Comparison of ENCODE assay signal across 18 mouse cellular contexts in the genomic region with DNA sequence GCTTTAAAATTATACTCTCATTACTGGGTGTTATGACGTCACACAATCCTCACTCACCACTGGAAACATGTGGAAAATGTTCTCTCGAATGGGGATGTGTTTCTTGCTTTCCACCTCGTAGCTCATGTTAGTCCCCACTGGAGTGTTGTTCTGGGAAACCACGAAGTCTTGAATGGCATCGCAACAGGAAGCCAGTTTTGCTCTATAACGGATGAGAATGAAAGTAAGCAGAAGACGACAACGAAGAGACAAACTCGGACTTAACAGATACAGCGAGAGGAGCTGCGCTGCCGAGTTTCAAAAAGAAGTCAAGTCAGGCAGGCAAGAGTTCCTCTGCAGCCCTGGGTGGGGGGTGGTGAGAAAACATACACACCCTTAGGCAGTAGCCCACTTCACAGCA.
DNase-seq lines count a peak whose midpoint lies in the region; ATAC-seq lines count a peak whose summit lies in the region.
"Had no signal": no experiment of that assay in that cellular context is flagged by ENCODE, and none has a peak within 500 bp of the region (broad histone marks: within the 10 kb centered on the region; RNA-seq: fewer than 3 reads in every experiment).

No protein-coding gene starts in this region.

- ATAC-seq in megakaryocyte-erythroid progenitor cell, adult 5-6 weeks (replicated peaks; ENCODE audit: low FRiP score, low TSS enrichment, poor library complexity, severe bottlenecking) = peak; percentile 24
- ATAC-seq in kidney, embryonic 15.5 days (replicated peaks; ENCODE audit: low FRiP score) = no peak
- ATAC-seq: forebrain, embryonic 15.5 days; hindbrain, postnatal 0 days had no signal

- 83% methylated on average over 12 of the region's 12 CpGs for WGBS in kidney, embryonic 15.5 days

- H3K9ac ChIP-seq in kidney, embryonic 15.5 days = no peak overlapping the region
- H3K9ac ChIP-seq: embryonic facial prominence, embryonic 13.5 days; forebrain, embryonic 15.5 days had no signal

- H3K4me2 ChIP-seq in kidney, embryonic 15.5 days = no peak overlapping the region
- H3K4me2 ChIP-seq: embryonic facial prominence, embryonic 13.5 days; forebrain, embryonic 15.5 days had no signal

- no peak overlapping the region for H3K4me3 ChIP-seq in kidney, embryonic 15.5 days (replicated peaks)
- H3K4me3 ChIP-seq: embryonic facial prominence, embryonic 13.5 days; forebrain, embryonic 15.5 days; hindbrain, embryonic 10.5 days; limb, embryonic 10.5 days had no signal

- H3K27ac ChIP-seq in kidney, embryonic 15.5 days = no peak overlapping the region
- H3K27ac ChIP-seq: embryonic facial prominence, embryonic 13.5 days; forebrain, embryonic 15.5 days; hindbrain, embryonic 10.5 days; hindbrain, postnatal 0 days; limb, embryonic 10.5 days; stomach, postnatal 0 days had no signal

- H3K36me3 ChIP-seq in kidney, embryonic 15.5 days = no peaks in the 10 kb centered on the region
- H3K36me3 ChIP-seq: embryonic facial prominence, embryonic 13.5 days; forebrain, embryonic 15.5 days; hindbrain, embryonic 10.5 days; limb, embryonic 10.5 days had no signal

- DNase-seq in 416B (ENCODE audit: low read depth) = peak; percentile 26
- peak; percentile 16 for DNase-seq in CD4-positive helper T cell, adult 2 months (ENCODE audit: low read depth, low spot score)
- peak; percentile 26 for DNase-seq in ZHBTc4 (ENCODE audit: low read depth, low spot score)
- no peak for DNase-seq in kidney, adult 8-10 months
- no peak for DNase-seq in embryo, embryonic 10 days (ENCODE audit: low spot score)
- DNase-seq: cerebellum, adult 18-20 months; gastrocnemius, postnatal 36 days; lung, adult 18-20 months; retina, postnatal 1 day had no signal

- no peaks in the 10 kb centered on the region for H3K9me3 ChIP-seq in kidney, embryonic 15.5 days (replicated peaks)
- H3K9me3 ChIP-seq: embryonic facial prominence, embryonic 13.5 days; forebrain, embryonic 15.5 days; hindbrain, embryonic 10.5 days; limb, embryonic 10.5 days had no signal

- H3K4me1 ChIP-seq in kidney, embryonic 15.5 days = no peaks in the 10 kb centered on the region
- H3K4me1 ChIP-seq: embryonic facial prominence, embryonic 13.5 days; forebrain, embryonic 15.5 days; hindbrain, embryonic 10.5 days; limb, embryonic 10.5 days had no signal

- no peaks in the 10 kb centered on the region for H3K27me3 ChIP-seq in kidney, embryonic 15.5 days
- H3K27me3 ChIP-seq: CH12.LX; embryonic facial prominence, embryonic 13.5 days; forebrain, embryonic 15.5 days had no signal

Comparison
In these comparisons a context has a peak if more than half of its experiments do, and no peak if none do; other contexts are left out.
1. DNase-seq: peak in 416B (single experiment), CD4-positive helper T cell, adult 2 months (single experiment) and ZHBTc4 (single experiment); none in kidney, adult 8-10 months (0 of 2) and embryo, embryonic 10 days (single experiment).